Mouse (Mus musculus) hindbrain, postnatal 0 days (tissue): ENCODE measurements at regions not wholly inside any gene's neighbourhood (a gene's known extent, or its start where the extent isn't known, plus 50 kb on each side); places are given as distances from the start of the nearest gene placed in this dataset.

Experiments
- ATAC-seq: fragments of 200-750 bp; cut with Nextera tagmentation; 2 replicates; pipeline ENCODE4 v1.8.0; 2017; ENCODE audit warnings: mild to moderate bottlenecking, moderate TSS enrichment, moderate library complexity
- DNase-seq: peaks from one replicate; pipeline ENCODE4 v3.0.0-alpha.2; 2015; ENCODE audit warnings: low spot score
- H3K27ac ChIP-seq: fragments of 300-500 bp; sonication (generic); 2 replicates; pipeline ENCODE4 v1.5.1; 2014; ENCODE audit warnings: mild to moderate bottlenecking
- H3K27me3 ChIP-seq: fragments of 300-500 bp; sonication (generic); 2 replicates; pipeline ENCODE4 v1.6.1; 2014; ENCODE audit warnings: low read length, mixed read lengths; ENCODE audit not compliant: insufficient read depth
- H3K36me3 ChIP-seq: fragments of 300-500 bp; sonication (generic); 2 replicates; pipeline ENCODE4 v1.6.1; 2014; ENCODE audit warnings: low read length, mixed read lengths; ENCODE audit not compliant: insufficient read depth
- H3K4me1 ChIP-seq: fragments of 300-500 bp; sonication (generic); 2 replicates; pipeline ENCODE4 v1.6.1; 2014; ENCODE audit warnings: antibody characterized with exemption, low read length, mixed read lengths; ENCODE audit not compliant: insufficient read depth
- H3K4me2 ChIP-seq: fragments of 300-500 bp; sonication (generic); 2 replicates; pipeline ENCODE4 v1.6.1; 2014; ENCODE audit warnings: low read depth, mild to moderate bottlenecking, low read length, moderate library complexity, mixed read lengths
- H3K4me3 ChIP-seq: fragments of 300-500 bp; sonication (generic); 2 replicates; pipeline ENCODE4 v1.5.1; 2014; ENCODE audit warnings: low read length
- H3K9ac ChIP-seq: fragments of 300-500 bp; sonication (generic); replicated peaks from 2 replicates; pipeline ENCODE4 v1.6.1; 2014; ENCODE audit warnings: mild to moderate bottlenecking, low read length, moderate library complexity, mixed read lengths
- H3K9me3 ChIP-seq: fragments of 300-500 bp; sonication (generic); 2 replicates; pipeline ENCODE4 v1.6.1; 2016; ENCODE audit warnings: low read length, mixed read lengths
- CTCF ChIP-seq: IDR thresholded peaks from 2 replicates; pipeline ENCODE4 v1.5.1; 2016; ENCODE audit warnings: antibody characterized with exemption, control low read depth, low read depth
- WGBS: fragments of 180-500 bp; shearing (Covaris S2); extraction: QIAGEN DNeasy Blood & Tissue Kit; methylation state at CpG from one replicate; pipeline ENCODE4 v1.1.7; 2014; 5-methylcytosine and 5-hydroxymethylcytosine counted together

DNA sequence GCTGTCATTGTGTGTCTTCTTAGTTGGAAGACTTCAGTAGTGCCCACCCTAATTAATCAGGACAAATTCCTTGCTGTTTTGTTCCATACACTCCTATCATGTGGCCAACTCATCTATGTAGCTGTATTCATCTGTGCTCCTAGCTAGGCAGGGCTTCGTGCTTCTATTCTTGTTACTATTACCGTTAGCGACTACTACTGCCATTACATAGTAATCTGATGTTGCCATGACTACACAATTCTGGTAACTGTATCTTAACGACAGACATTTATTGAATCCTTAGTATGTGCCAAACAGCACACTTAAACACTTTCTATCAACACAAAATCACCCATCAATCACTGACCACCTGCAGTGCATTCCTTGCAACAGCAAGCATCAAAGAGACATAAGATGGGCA lies 477.6 kb downstream of the Tm4sf1 start:
- WGBS, result 51% methylated on average over 4 of the region's 4 CpGs
- H3K9ac ChIP-seq, result no peak overlapping the region
- no peaks in the 10 kb centered on the region for H3K4me1 ChIP-seq
- DNase-seq (peak; percentile 13), ATAC-seq (no peak)
- H3K4me3 ChIP-seq, result no peak overlapping the region
- H3K4me2 ChIP-seq, result no peak overlapping the region
- no peaks in the 10 kb centered on the region for H3K27me3 ChIP-seq
- H3K36me3 ChIP-seq, result no peaks in the 10 kb centered on the region
- H3K27ac ChIP-seq, result no peak overlapping the region
- no peaks in the 10 kb centered on the region for H3K9me3 ChIP-seq
- no peak for TF ChIP-seq CTCF

DNA sequence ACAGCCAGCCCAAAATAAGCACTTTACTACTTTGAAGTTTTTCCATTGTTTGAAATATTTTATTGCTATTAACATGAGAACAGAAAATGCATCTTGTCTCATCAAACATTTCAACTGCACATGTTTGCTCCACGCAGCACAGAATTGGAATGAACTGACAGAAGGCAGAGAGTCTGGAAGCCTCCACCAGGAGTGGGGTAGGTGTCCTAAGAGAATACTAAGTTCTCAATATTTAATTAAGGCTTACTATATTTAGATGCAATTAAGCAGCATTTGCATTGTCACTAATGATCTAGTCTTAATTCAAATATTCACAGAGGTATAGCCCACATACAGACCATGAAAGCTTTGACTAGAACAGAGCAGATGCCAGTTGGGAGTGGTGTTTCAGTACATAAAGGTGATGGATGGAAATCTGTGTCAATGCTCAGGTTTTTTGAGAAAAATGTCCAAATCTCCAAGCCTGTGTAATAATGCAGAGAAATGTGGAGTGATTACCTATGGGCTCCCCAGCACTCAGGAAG lies 491.2 kb downstream of the Tm4sf1 start:
- WGBS, result 65% methylated on average over 1 of the region's 1 CpGs
- H3K4me2 ChIP-seq, result no peak overlapping the region
- no peaks in the 10 kb centered on the region for H3K27me3 ChIP-seq
- no peak for TF ChIP-seq CTCF
- DNase-seq (no peak), ATAC-seq (no peak)
- H3K4me3 ChIP-seq, result no peak overlapping the region
- no peak overlapping the region for H3K27ac ChIP-seq
- H3K36me3 ChIP-seq, result no peaks in the 10 kb centered on the region
- H3K9me3 ChIP-seq, result no peaks in the 10 kb centered on the region
- H3K4me1 ChIP-seq, result no peaks in the 10 kb centered on the region
- H3K9ac ChIP-seq, result no peak overlapping the region

DNA sequence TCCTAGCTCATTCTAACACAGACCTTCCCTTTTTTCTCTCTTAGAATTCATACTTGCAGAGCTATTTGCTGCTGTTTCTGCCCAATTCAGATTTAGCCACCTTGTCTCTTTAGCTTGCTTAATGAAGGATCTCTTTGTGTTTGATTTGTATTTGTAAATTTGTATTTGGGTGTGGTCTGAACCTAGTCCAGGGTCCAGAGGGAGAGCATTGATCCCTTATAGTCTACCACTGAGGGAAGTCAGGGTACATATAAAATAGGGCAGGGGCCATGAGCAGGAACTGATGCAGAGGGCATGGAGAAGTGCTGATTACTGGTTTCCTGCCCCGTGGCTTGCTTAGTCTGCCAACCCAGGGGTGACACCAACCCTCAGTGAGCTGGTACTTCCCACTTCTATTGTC lies 508.7 kb downstream of the Tm4sf1 start:
- Histone ChIP-seq H3K9me3 (no peaks in the 10 kb centered on the region), H3K36me3 (no peaks in the 10 kb centered on the region), H3K9ac (no peak overlapping the region), H3K27ac (no peak overlapping the region), H3K4me2 (no peak overlapping the region), H3K27me3 (no peaks in the 10 kb centered on the region), H3K4me1 (no peaks in the 10 kb centered on the region), H3K4me3 (no peak overlapping the region)
- WGBS, result 65% methylated on average over 1 of the region's 1 CpGs
- no peak for TF ChIP-seq CTCF
- ATAC-seq (no peak), DNase-seq (no peak)

DNA sequence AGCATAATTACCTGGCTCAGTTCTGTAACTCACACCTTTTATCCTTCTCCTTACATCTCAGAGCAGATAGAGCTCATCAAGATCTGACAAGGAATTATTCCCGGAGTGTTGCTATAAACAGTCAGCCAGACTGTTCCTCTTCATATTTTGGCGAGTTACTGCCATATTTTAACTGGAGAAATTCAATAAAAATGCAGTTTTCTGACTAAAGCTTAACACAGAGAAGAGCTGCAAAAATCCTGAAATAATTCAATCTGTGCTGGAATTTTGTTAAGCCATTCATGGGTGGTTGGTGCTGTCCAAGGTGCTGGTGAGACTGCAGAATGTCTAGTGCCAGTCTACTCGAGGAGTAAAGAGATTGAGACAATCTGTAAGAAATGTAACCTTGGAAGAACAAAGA lies 512.6 kb downstream of the Tm4sf1 start:
- Histone ChIP-seq H3K4me3 (no peak overlapping the region), H3K9ac (no peak overlapping the region), H3K9me3 (no peaks in the 10 kb centered on the region), H3K27me3 (no peaks in the 10 kb centered on the region), H3K27ac (no peak overlapping the region), H3K4me1 (no peaks in the 10 kb centered on the region), H3K4me2 (no peak overlapping the region), H3K36me3 (no peaks in the 10 kb centered on the region)
- no peak for ATAC-seq
- TF ChIP-seq CTCF, result no peak
- 44% methylated on average over 3 of the region's 3 CpGs for WGBS
- DNase-seq, result peak; percentile 12

DNA sequence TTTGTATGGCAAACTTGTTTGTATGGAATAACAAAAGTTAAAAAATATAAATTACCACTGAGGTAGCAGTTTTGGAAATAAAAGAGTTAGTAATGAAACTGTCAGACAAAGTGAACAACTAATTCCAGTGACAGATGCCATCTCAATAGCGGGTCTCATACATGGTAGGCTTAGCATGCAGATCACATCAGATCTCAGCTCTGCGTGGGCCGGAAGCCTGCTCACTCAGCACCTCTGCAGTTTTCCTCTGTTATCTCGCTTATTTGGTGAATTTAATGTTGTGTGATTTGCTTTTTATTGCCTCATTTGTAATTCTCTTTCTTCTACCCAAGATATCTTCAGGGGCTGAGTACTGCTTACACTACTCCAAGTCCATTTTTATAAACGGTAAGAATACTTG lies 527.9 kb downstream of the Tm4sf1 start:
- Histone ChIP-seq H3K4me2 (no peak overlapping the region), H3K9me3 (no peaks in the 10 kb centered on the region), H3K9ac (no peak overlapping the region), H3K36me3 (no peaks in the 10 kb centered on the region), H3K4me1 (no peaks in the 10 kb centered on the region), H3K27me3 (no peaks in the 10 kb centered on the region), H3K4me3 (no peak overlapping the region), H3K27ac (no peak overlapping the region)
- ATAC-seq (no peak), DNase-seq (no peak)
- TF ChIP-seq CTCF, result no peak
- 71% methylated on average over 5 of the region's 5 CpGs for WGBS

DNA sequence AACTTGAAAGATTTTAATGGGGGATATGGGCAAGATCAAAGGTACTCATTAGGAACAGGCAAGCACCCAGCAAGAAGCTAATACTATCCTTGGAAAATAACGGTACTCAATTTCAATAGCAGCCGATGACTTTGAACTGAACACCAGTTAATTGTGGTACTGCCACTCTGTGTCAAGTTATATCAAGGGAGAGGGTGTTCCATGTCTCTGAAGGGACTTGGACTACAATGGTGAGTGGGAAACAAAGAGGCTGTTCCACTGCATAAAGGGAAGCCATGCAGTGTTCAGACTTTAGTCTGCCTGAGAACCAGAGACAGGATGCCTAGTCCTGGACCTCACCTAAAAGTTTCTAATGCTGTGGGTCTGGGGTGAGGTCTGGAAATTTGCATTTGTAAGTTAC lies 531.6 kb downstream of the Tm4sf1 start:
- no peaks in the 10 kb centered on the region for H3K36me3 ChIP-seq
- TF ChIP-seq CTCF, result no peak
- 48% methylated on average over 2 of the region's 2 CpGs for WGBS

DNA sequence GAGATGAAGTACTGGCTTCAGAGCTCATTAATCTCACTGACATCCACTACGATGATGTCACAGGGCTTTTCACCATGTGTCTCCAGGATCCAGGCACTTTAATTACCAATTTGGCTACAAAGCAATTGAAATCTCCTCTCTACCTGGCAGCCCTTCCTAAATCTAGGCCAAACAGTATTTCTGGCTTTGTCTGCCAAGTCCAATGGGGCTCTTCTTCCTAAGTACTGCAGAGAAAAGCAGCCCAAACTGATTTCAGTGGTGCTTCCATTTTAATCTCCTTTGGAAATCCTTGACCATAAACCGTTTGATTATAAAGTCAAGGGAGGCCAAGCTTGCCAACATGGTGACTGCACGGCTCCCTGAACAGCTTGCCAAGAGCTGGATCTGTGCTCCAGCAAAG lies 534.7 kb downstream of the Tm4sf1 start:
- Histone ChIP-seq H3K4me2 (no peak overlapping the region), H3K27me3 (no peaks in the 10 kb centered on the region), H3K36me3 (no peaks in the 10 kb centered on the region), H3K9ac (no peak overlapping the region), H3K9me3 (no peaks in the 10 kb centered on the region), H3K27ac (peak overlapping the region; percentile 48; the same call in 1 of the 2 replicates), H3K4me3 (no peak overlapping the region), H3K4me1 (no peaks in the 10 kb centered on the region; the same call in 1 of the 2 replicates)
- ATAC-seq, result peak; percentile 63
- DNase-seq, result peak; percentile 61
- TF ChIP-seq CTCF, result no peak
- WGBS, result 54% methylated on average over 3 of the region's 3 CpGs

More for the DNA sequence above, 531.6 kb downstream of the Tm4sf1 start:
- Histone ChIP-seq H3K9me3 (no peaks in the 10 kb centered on the region), H3K27ac (no peak overlapping the region), H3K4me3 (no peak overlapping the region), H3K4me1 (no peaks in the 10 kb centered on the region; the same call in 1 of the 2 replicates), H3K9ac (no peak overlapping the region), H3K4me2 (no peak overlapping the region), H3K27me3 (no peaks in the 10 kb centered on the region)
- no peak for DNase-seq
- ATAC-seq, result no peak
